Mouse (Mus musculus) hindbrain, postnatal 0 days (tissue): ENCODE results near the gene Hoxd3. TPM values are rescaled to one million over a fixed set of nuclear protein-coding genes. Genes with fewer than 3 reads are reported as not detected.
A peak's percentile ranks its signal among the peaks of the same experiment; 100 is the strongest.

Experiments used
- ATAC-seq: fragments of 200-750 bp; cut with Nextera tagmentation; 2 replicates; pipeline ENCODE4 v1.8.0; 2017; ENCODE audit warnings: mild to moderate bottlenecking, moderate TSS enrichment, moderate library complexity
- DNase-seq: peaks from one replicate; pipeline ENCODE4 v3.0.0-alpha.2; 2015; ENCODE audit warnings: low spot score
- H3K27ac ChIP-seq: fragments of 300-500 bp; sonication (generic); 2 replicates; pipeline ENCODE4 v1.5.1; 2014; ENCODE audit warnings: mild to moderate bottlenecking
- H3K27me3 ChIP-seq: fragments of 300-500 bp; sonication (generic); 2 replicates; pipeline ENCODE4 v1.6.1; 2014; ENCODE audit warnings: low read length, mixed read lengths; ENCODE audit not compliant: insufficient read depth
- H3K36me3 ChIP-seq: fragments of 300-500 bp; sonication (generic); 2 replicates; pipeline ENCODE4 v1.6.1; 2014; ENCODE audit warnings: low read length, mixed read lengths; ENCODE audit not compliant: insufficient read depth
- H3K4me1 ChIP-seq: fragments of 300-500 bp; sonication (generic); 2 replicates; pipeline ENCODE4 v1.6.1; 2014; ENCODE audit warnings: antibody characterized with exemption, low read length, mixed read lengths; ENCODE audit not compliant: insufficient read depth
- H3K4me2 ChIP-seq: fragments of 300-500 bp; sonication (generic); 2 replicates; pipeline ENCODE4 v1.6.1; 2014; ENCODE audit warnings: low read depth, mild to moderate bottlenecking, low read length, moderate library complexity, mixed read lengths
- H3K4me3 ChIP-seq: fragments of 300-500 bp; sonication (generic); 2 replicates; pipeline ENCODE4 v1.5.1; 2014; ENCODE audit warnings: low read length
- H3K9ac ChIP-seq: fragments of 300-500 bp; sonication (generic); replicated peaks from 2 replicates; pipeline ENCODE4 v1.6.1; 2014; ENCODE audit warnings: mild to moderate bottlenecking, low read length, moderate library complexity, mixed read lengths
- H3K9me3 ChIP-seq: fragments of 300-500 bp; sonication (generic); 2 replicates; pipeline ENCODE4 v1.6.1; 2016; ENCODE audit warnings: low read length, mixed read lengths
- CTCF ChIP-seq: IDR thresholded peaks from 2 replicates; pipeline ENCODE4 v1.5.1; 2016; ENCODE audit warnings: antibody characterized with exemption, control low read depth, low read depth
- WGBS: fragments of 180-500 bp; shearing (Covaris S2); extraction: QIAGEN DNeasy Blood & Tissue Kit; methylation state at CpG from one replicate; pipeline ENCODE4 v1.1.7; 2014; 5-methylcytosine and 5-hydroxymethylcytosine counted together
- polyA plus RNA-seq: library from polyadenylated mRNA; unstranded; fragments of >200 nt; fragmentation: Nextera tagmentation; extraction: Ambion mirVana; gene quantifications from 2 replicates; pipeline ENCODE4 v1.2.1, GENCODE M21; 2015
- total RNA-seq: library from RNA; depleted of rRNA; stranded (reverse); fragments of >200 nt; gene quantifications from 2 replicates; pipeline ENCODE4 v1.2.3, GENCODE M21; 2014

Gene Hoxd3
- total and polyA plus RNA-seq, 2 experiments from 2014 or later, result 26.3 to 36.8 TPM

- ATAC-seq (no peak), DNase-seq (no peak)
- Histone ChIP-seq H3K36me3 (no peaks in the 10 kb centered on the region), H3K27me3 (peaks cover 91% of the 10 kb centered on the region), H3K4me1 (no peaks in the 10 kb centered on the region), H3K27ac (no peak overlapping the region), H3K9ac (no peak overlapping the region), H3K9me3 (0 out of 2 replicates have a peak, but pooled peaks cover 3% of the 10 kb centered on the region), H3K4me3 (no peak overlapping the region), H3K4me2 (no peak overlapping the region)
- WGBS, result 1% methylated on average over 20 of the region's 20 CpGs
- TF ChIP-seq CTCF, result no peak
Observed at GRCm38 (mm10) chr2:74692808-74693431, 18.8 kb upstream of the Hoxd3 start.

GRCm38 (mm10) chr2:74693432-74693827 lies 18.3 kb upstream of the Hoxd3 start:
- ATAC-seq (no peak), DNase-seq (no peak)
- Histone ChIP-seq H3K9me3 (0 out of 2 replicates have a peak, but pooled peaks cover 3% of the 10 kb centered on the region), H3K4me1 (no peaks in the 10 kb centered on the region), H3K27me3 (peaks cover 89% of the 10 kb centered on the region), H3K4me2 (no peak overlapping the region), H3K9ac (no peak overlapping the region), H3K4me3 (no peak overlapping the region), H3K27ac (no peak overlapping the region), H3K36me3 (no peaks in the 10 kb centered on the region)
- WGBS, result 3% methylated on average over 4 of the region's 4 CpGs
- TF ChIP-seq CTCF, result no peak

- H3K9ac ChIP-seq, result no peak overlapping the region
- 0 out of 2 replicates have a peak, but pooled peaks cover 3% of the 10 kb centered on the region for H3K9me3 ChIP-seq
- H3K4me3 ChIP-seq, result no peak overlapping the region
- no peak overlapping the region for H3K27ac ChIP-seq
- no peak for ATAC-seq
- H3K36me3 ChIP-seq, result no peaks in the 10 kb centered on the region
- WGBS, result 2% methylated on average over 16 of the region's 16 CpGs
- peak; percentile 36 for TF ChIP-seq CTCF
- no peak overlapping the region for H3K4me2 ChIP-seq
- DNase-seq, result no peak
- H3K4me1 ChIP-seq, result no peaks in the 10 kb centered on the region
- H3K27me3 ChIP-seq, result peaks cover 87% of the 10 kb centered on the region
Observed at GRCm38 (mm10) chr2:74694066-74694465, 17.7 kb upstream of the Hoxd3 start.

GRCm38 (mm10) chr2:74695383-74695782 lies 16.3 kb upstream of the Hoxd3 start:
- ATAC-seq, result no peak
- DNase-seq, result no peak
- Histone ChIP-seq H3K4me2 (no peak overlapping the region), H3K27me3 (peaks cover 90% of the 10 kb centered on the region), H3K27ac (no peak overlapping the region), H3K4me3 (no peak overlapping the region), H3K36me3 (no peaks in the 10 kb centered on the region), H3K9ac (no peak overlapping the region), H3K9me3 (0 out of 2 replicates have a peak, but pooled peaks cover 3% of the 10 kb centered on the region), H3K4me1 (no peaks in the 10 kb centered on the region)
- no peak for TF ChIP-seq CTCF
- WGBS, result 4% methylated on average over 1 of the region's 1 CpGs

DNA sequence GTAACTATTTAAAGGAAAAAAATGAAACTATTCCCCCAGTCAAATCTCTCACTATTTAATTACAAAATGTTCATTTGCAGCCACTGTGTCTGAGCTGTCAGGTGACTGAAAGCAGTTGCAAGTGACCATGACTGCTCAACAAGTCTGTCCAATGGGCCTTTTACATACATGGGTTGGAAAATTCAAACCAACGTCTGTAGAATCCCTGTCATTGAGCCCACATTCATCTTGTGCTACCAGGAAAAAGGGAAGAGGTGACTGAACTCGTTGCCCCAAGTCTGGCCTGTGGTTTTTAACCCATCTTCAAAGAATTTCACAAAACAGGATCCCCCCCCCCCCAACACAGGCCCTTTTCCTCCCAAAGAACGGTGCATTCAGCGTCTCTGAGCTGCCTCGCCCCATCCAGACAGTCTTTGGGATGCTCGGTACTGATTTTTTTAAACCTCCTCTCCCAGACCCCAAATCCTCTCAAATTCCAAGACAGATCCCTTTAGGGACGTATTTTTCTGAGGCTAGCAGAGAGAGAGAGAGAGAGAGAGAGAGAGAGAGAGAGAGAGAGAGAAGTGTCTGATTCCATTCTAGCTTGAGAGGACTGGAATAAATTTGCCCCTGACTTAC lies 15.8 kb upstream of the Hoxd3 start:
- no peaks in the 10 kb centered on the region for H3K36me3 ChIP-seq
- no peak for ATAC-seq
- no peak overlapping the region for H3K4me2 ChIP-seq
- H3K4me1 ChIP-seq, result no peaks in the 10 kb centered on the region
- no peak overlapping the region for H3K27ac ChIP-seq
- no peak overlapping the region for H3K9ac ChIP-seq
- WGBS, result 2% methylated on average over 7 of the region's 7 CpGs
- no peak for TF ChIP-seq CTCF
- no peak overlapping the region for H3K4me3 ChIP-seq
- 0 out of 2 replicates have a peak, but pooled peaks cover 3% of the 10 kb centered on the region for H3K9me3 ChIP-seq
- peaks cover 94% of the 10 kb centered on the region for H3K27me3 ChIP-seq
- DNase-seq, result no peak

DNA sequence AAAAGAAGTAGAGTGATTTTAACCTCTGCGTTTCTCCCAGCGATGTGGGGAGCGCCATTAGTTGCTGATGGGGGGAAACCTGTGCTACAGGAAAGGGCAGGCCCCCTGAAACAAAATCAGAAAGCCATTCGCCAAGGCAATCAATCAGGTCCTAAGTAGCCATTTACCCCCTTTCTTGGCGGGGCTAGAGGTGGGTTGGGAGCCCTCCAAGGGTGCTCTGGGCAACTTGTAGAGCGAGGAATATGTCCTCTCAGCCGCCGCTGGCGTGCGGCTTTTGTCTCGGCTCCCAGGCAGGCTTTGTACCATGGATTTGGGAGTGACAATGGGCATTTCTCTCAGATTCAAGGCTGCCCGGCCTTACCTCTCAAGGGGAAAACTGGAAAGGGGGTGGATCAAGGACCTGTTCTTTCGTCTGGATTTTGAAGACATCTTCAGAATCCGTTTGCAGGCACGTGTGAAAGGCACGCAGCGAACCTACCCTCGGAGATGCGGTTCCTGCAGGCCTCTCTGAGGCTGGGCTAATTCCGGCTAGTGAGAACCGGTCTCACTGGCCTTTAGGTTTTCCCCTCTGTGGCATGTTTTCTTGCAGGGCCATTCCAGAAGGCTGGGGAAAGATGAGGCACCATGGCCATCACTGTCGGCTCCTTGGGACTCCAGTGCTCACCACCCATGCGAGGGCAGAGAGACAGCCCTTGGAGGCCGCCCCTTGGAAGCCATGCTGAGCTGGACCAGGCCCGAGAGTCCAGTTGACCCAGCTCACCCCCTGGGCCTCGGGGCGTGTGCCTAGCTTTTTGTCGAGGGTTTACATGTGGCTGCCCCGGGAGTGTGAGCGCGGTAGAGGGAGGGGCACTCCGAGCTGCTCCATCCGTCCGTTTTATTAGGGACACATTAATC lies 15.0 kb upstream of the Hoxd3 start:
- 2% methylated on average over 34 of the region's 34 CpGs for WGBS
- Histone ChIP-seq H3K9me3 (no peaks in the 10 kb centered on the region), H3K4me2 (no peak overlapping the region), H3K4me1 (no peaks in the 10 kb centered on the region), H3K27ac (no peak overlapping the region), H3K36me3 (no peaks in the 10 kb centered on the region), H3K27me3 (peaks cover 95% of the 10 kb centered on the region), H3K4me3 (no peak overlapping the region), H3K9ac (no peak overlapping the region)
- DNase-seq (no peak), ATAC-seq (no peak)
- no peak for TF ChIP-seq CTCF
